Mouse (Mus musculus) embryo, embryonic 11 days (tissue): ENCODE measurements at regions not wholly inside any gene's neighbourhood (a gene's known extent, or its start where the extent isn't known, plus 50 kb on each side); places are given as distances from the start of the nearest gene placed in this dataset.
A peak's percentile ranks its signal among the peaks of the same experiment; 100 is the strongest.

Experiments
- DNase-seq: peaks from one replicate; pipeline ENCODE4 v3.0.0-alpha.2; 2015

- no peak for DNase-seq
Observed at GRCm38 (mm10) chr8:115897521-115898178, 190.1 kb upstream of the Maf start.

- DNase-seq, result no peak
Observed at GRCm38 (mm10) chr8:115897086-115897485, 189.5 kb upstream of the Maf start.

- no peak for DNase-seq
Observed at GRCm38 (mm10) chr8:115896066-115896465, 188.5 kb upstream of the Maf start.

- no peak for DNase-seq
Observed at GRCm38 (mm10) chr8:115888278-115888677, 180.7 kb upstream of the Maf start.

- DNase-seq, result no peak
Observed at GRCm38 (mm10) chr8:115885121-115885743, 177.6 kb upstream of the Maf start.

GRCm38 (mm10) chr8:115883808-115884207, 176.2 kb upstream of the Maf start:
- no peak for DNase-seq

- DNase-seq, result no peak
Observed at GRCm38 (mm10) chr8:115881881-115882280, 174.3 kb upstream of the Maf start.

GRCm38 (mm10) chr8:115874789-115875188, 167.2 kb upstream of the Maf start:
- no peak for DNase-seq

- no peak for DNase-seq
Observed at GRCm38 (mm10) chr8:115871381-115871780, 163.8 kb upstream of the Maf start.

GRCm38 (mm10) chr8:115861381-115861780, 153.8 kb upstream of the Maf start:
- DNase-seq, result no peak

- no peak for DNase-seq
Observed at GRCm38 (mm10) chr8:115859406-115859805, 151.8 kb upstream of the Maf start.

GRCm38 (mm10) chr8:115856816-115857215, 149.2 kb upstream of the Maf start:
- no peak for DNase-seq

GRCm38 (mm10) chr8:115855934-115856629, 148.5 kb upstream of the Maf start:
- DNase-seq, result peak; percentile 18

- DNase-seq, result no peak
Observed at GRCm38 (mm10) chr8:115854209-115854900, 146.8 kb upstream of the Maf start.

- DNase-seq, result no peak
Observed at GRCm38 (mm10) chr8:115850552-115850951, 143.0 kb upstream of the Maf start.

- no peak for DNase-seq
Observed at GRCm38 (mm10) chr8:115833391-115833790, 125.8 kb upstream of the Maf start.

GRCm38 (mm10) chr8:115831675-115832074, 124.1 kb upstream of the Maf start:
- DNase-seq, result no peak

GRCm38 (mm10) chr8:115830012-115830662, 122.5 kb upstream of the Maf start:
- DNase-seq, result no peak

- no peak for DNase-seq
Observed at GRCm38 (mm10) chr8:115826516-115826915, 118.9 kb upstream of the Maf start.

- DNase-seq, result no peak
Observed at GRCm38 (mm10) chr8:115825899-115826502, 118.4 kb upstream of the Maf start.

- DNase-seq, result no peak
Observed at GRCm38 (mm10) chr8:115824478-115824785, 116.8 kb upstream of the Maf start.

- DNase-seq, result peak; percentile 17
Observed at GRCm38 (mm10) chr8:115823673-115824477, 116.3 kb upstream of the Maf start.
